Mouse (Mus musculus): ENCODE results near the gene Gpr4. TPM values are rescaled to one million over a fixed set of nuclear protein-coding genes. Genes with fewer than 3 reads are reported as not detected.

Gpr4 gene
- polyA plus RNA-seq, 1 experiment from 2014 or later, result 1.8 TPM

DNA sequence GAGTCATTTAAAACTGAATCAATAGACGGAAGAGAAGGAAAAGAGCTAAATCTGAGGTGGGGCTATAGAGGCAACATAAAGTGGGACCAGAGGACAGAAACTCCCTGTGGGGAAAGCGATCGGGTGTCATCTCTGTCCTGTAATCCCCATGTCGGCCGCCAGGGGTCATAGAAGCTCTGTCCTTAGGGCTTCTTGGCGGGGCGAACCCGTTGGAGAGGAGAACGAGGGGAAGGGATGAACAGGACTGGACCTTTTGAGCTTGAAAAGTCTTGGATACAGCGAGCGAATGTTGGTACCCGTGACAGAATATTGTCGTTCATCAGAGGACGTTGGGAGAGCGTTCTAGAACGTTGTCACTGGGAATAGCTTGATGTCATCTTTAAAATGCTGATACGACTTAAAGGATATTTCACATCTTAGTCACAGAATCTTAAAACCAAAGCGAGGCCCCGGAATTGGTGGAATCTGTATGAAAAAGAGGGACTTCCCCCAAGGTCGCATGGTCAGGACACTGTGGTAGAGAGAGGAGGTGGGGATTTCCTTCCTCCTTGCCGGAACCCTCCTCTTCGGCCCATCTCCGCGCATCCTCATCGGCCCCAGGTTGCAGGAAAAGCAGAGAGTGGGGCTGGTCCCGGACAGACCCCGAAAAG, 33.8 kb upstream of the Gpr4 start:
- peak overlapping the region; percentile 39; the same call in 1 of the 2 replicates for H3K4me2 ChIP-seq (ENCODE audit: low read depth, low read length)
- H3K9ac ChIP-seq (replicated peaks; ENCODE audit: low read length), result 0 out of 2 replicates have a peak overlapping the region, but pooled peaks have one; percentile 5
- DNase-seq (ENCODE audit: low spot score) (peak; percentile 79), ATAC-seq (replicated peaks; ENCODE audit: insufficient number of reproducible peaks, low FRiP score, low TSS enrichment, low read depth) (no peak)
- peaks cover 3% of the 10 kb centered on the region; the same call in 1 of the 2 replicates for H3K4me1 ChIP-seq (ENCODE audit: control insufficient read depth, insufficient read depth, low read length)
- H3K36me3 ChIP-seq (replicated peaks; ENCODE audit: control insufficient read depth, insufficient read depth, low read depth, low read length), result no peaks in the 10 kb centered on the region
- H3K9me3 ChIP-seq (replicated peaks; ENCODE audit: control insufficient read depth, low read length), result no peaks in the 10 kb centered on the region
- no peak overlapping the region for H3K27ac ChIP-seq (replicated peaks; ENCODE audit: low read depth, low read length)
- 5% methylated on average over 27 of the region's 27 CpGs for WGBS
- H3K27me3 ChIP-seq (ENCODE audit: control insufficient read depth, insufficient read depth, low read length), result peaks cover 47% of the 10 kb centered on the region
- H3K4me3 ChIP-seq (ENCODE audit: low read depth, low read length), result no peak overlapping the region; the same call in 1 of the 2 replicates

DNA sequence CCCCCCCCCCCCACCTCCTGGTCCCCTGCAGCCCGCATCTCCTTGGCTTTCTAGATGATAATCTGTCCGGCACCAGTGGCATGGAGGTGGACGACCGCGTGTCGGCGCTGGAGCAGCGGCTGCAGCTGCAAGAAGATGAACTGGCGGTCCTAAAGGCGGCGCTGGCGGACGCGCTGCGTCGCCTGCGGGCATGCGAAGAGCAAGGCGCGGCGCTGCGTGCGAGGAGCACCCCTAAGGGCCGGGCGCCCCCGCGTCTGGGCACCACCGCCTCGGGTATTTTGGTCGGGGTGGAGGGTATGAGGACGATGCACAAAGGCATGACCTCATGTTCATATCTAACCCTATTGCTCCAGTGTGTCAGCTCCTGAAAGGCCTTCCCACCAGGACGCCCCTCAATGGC, 33.2 kb upstream of the Gpr4 start:
- no peaks in the 10 kb centered on the region for H3K9me3 ChIP-seq (replicated peaks; ENCODE audit: control insufficient read depth, low read length)
- H3K4me3 ChIP-seq (ENCODE audit: low read depth, low read length), result peak overlapping the region; percentile 22
- H3K27ac ChIP-seq (replicated peaks; ENCODE audit: low read depth, low read length), result no peak overlapping the region
- peak overlapping the region; percentile 2; the same call in 1 of the 2 replicates for H3K9ac ChIP-seq (replicated peaks; ENCODE audit: low read length)
- peak; percentile 77 for DNase-seq (ENCODE audit: low spot score)
- H3K4me1 ChIP-seq (ENCODE audit: control insufficient read depth, insufficient read depth, low read length), result peaks cover 3% of the 10 kb centered on the region; the same call in 1 of the 2 replicates
- peak overlapping the region; percentile 39 for H3K4me2 ChIP-seq (ENCODE audit: low read depth, low read length)
- WGBS, result 1% methylated on average over 31 of the region's 32 CpGs
- ATAC-seq (replicated peaks; ENCODE audit: insufficient number of reproducible peaks, low FRiP score, low TSS enrichment, low read depth), result no peak
- H3K27me3 ChIP-seq (ENCODE audit: control insufficient read depth, insufficient read depth, low read length), result peaks cover 47% of the 10 kb centered on the region
- H3K36me3 ChIP-seq (replicated peaks; ENCODE audit: control insufficient read depth, insufficient read depth, low read depth, low read length), result no peaks in the 10 kb centered on the region

GRCm38 (mm10) chr7:19179936-19180335, 32.4 kb upstream of the Gpr4 start:
- Histone ChIP-seq H3K4me2 (ENCODE audit: low read depth, low read length) (no peak overlapping the region), H3K27me3 (ENCODE audit: control insufficient read depth, insufficient read depth, low read length) (peaks cover 47% of the 10 kb centered on the region), H3K4me1 (ENCODE audit: control insufficient read depth, insufficient read depth, low read length) (peaks cover 3% of the 10 kb centered on the region; the same call in 1 of the 2 replicates), H3K36me3 (replicated peaks; ENCODE audit: control insufficient read depth, insufficient read depth, low read depth, low read length) (no peaks in the 10 kb centered on the region), H3K27ac (replicated peaks; ENCODE audit: low read depth, low read length) (no peak overlapping the region), H3K9me3 (replicated peaks; ENCODE audit: control insufficient read depth, low read length) (no peaks in the 10 kb centered on the region), H3K9ac (replicated peaks; ENCODE audit: low read length) (no peak overlapping the region), H3K4me3 (ENCODE audit: low read depth, low read length) (no peak overlapping the region)
- ATAC-seq (replicated peaks; ENCODE audit: insufficient number of reproducible peaks, low FRiP score, low TSS enrichment, low read depth) (no peak), DNase-seq (ENCODE audit: low spot score) (no peak)
- 36% methylated on average over 6 of the region's 6 CpGs for WGBS

GRCm38 (mm10) chr7:19180862-19181429, 31.4 kb upstream of the Gpr4 start:
- no peaks in the 10 kb centered on the region for H3K36me3 ChIP-seq (replicated peaks; ENCODE audit: control insufficient read depth, insufficient read depth, low read depth, low read length)
- peak overlapping the region; percentile 44 for H3K4me3 ChIP-seq (ENCODE audit: low read depth, low read length)
- 1% methylated on average over 26 of the region's 27 CpGs for WGBS
- H3K27ac ChIP-seq (replicated peaks; ENCODE audit: low read depth, low read length), result no peak overlapping the region
- no peaks in the 10 kb centered on the region for H3K9me3 ChIP-seq (replicated peaks; ENCODE audit: control insufficient read depth, low read length)
- DNase-seq (ENCODE audit: low spot score), result peak; percentile 64
- H3K27me3 ChIP-seq (ENCODE audit: control insufficient read depth, insufficient read depth, low read length), result peaks cover 42% of the 10 kb centered on the region
- peak overlapping the region; percentile 76 for H3K4me2 ChIP-seq (ENCODE audit: low read depth, low read length)
- peaks cover 3% of the 10 kb centered on the region; the same call in 1 of the 2 replicates for H3K4me1 ChIP-seq (ENCODE audit: control insufficient read depth, insufficient read depth, low read length)
- ATAC-seq (replicated peaks; ENCODE audit: insufficient number of reproducible peaks, low FRiP score, low TSS enrichment, low read depth), result no peak
- H3K9ac ChIP-seq (replicated peaks; ENCODE audit: low read length), result peak overlapping the region; percentile 68

- WGBS, result 82% methylated on average over 2 of the region's 2 CpGs
- no peak overlapping the region for H3K4me3 ChIP-seq (ENCODE audit: low read depth, low read length)
- peaks cover 13% of the 10 kb centered on the region for H3K27me3 ChIP-seq (ENCODE audit: control insufficient read depth, insufficient read depth, low read length)
- peaks cover 2% of the 10 kb centered on the region; the same call in 1 of the 2 replicates for H3K4me1 ChIP-seq (ENCODE audit: control insufficient read depth, insufficient read depth, low read length)
- no peaks in the 10 kb centered on the region for H3K36me3 ChIP-seq (replicated peaks; ENCODE audit: control insufficient read depth, insufficient read depth, low read depth, low read length)
- DNase-seq (ENCODE audit: low spot score), result no peak
- H3K9me3 ChIP-seq (replicated peaks; ENCODE audit: control insufficient read depth, low read length), result no peaks in the 10 kb centered on the region
- no peak overlapping the region for H3K27ac ChIP-seq (replicated peaks; ENCODE audit: low read depth, low read length)
- no peak overlapping the region for H3K9ac ChIP-seq (replicated peaks; ENCODE audit: low read length)
- H3K4me2 ChIP-seq (ENCODE audit: low read depth, low read length), result no peak overlapping the region
- no peak for ATAC-seq (replicated peaks; ENCODE audit: insufficient number of reproducible peaks, low FRiP score, low TSS enrichment, low read depth)
These were observed 28.1 kb upstream of the Gpr4 start for GRCm38 (mm10) chr7:19184250-19184649.

GRCm38 (mm10) chr7:19184758-19185157, 27.6 kb upstream of the Gpr4 start:
- H3K4me2 ChIP-seq (ENCODE audit: low read depth, low read length), result no peak overlapping the region
- ATAC-seq (replicated peaks; ENCODE audit: insufficient number of reproducible peaks, low FRiP score, low TSS enrichment, low read depth) (no peak), DNase-seq (ENCODE audit: low spot score) (no peak)

GRCm38 (mm10) chr7:19194676-19195075, 17.7 kb upstream of the Gpr4 start:
- no peak overlapping the region for H3K4me3 ChIP-seq (ENCODE audit: low read depth, low read length)
- WGBS, result 96% methylated on average over 4 of the region's 4 CpGs
- no peak for DNase-seq (ENCODE audit: low spot score)
- no peak overlapping the region for H3K27ac ChIP-seq (replicated peaks; ENCODE audit: low read depth, low read length)
- no peaks in the 10 kb centered on the region for H3K4me1 ChIP-seq (ENCODE audit: control insufficient read depth, insufficient read depth, low read length)
- no peak overlapping the region for H3K9ac ChIP-seq (replicated peaks; ENCODE audit: low read length)
- no peaks in the 10 kb centered on the region; the same call in 1 of the 2 replicates for H3K36me3 ChIP-seq (replicated peaks; ENCODE audit: control insufficient read depth, insufficient read depth, low read depth, low read length)
- H3K4me2 ChIP-seq (ENCODE audit: low read depth, low read length), result no peak overlapping the region
- H3K9me3 ChIP-seq (replicated peaks; ENCODE audit: control insufficient read depth, low read length), result no peaks in the 10 kb centered on the region
- no peak for ATAC-seq (replicated peaks; ENCODE audit: insufficient number of reproducible peaks, low FRiP score, low TSS enrichment, low read depth)
- no peaks in the 10 kb centered on the region for H3K27me3 ChIP-seq (ENCODE audit: control insufficient read depth, insufficient read depth, low read length)

More at GRCm38 (mm10) chr7:19184758-19185157, 27.6 kb upstream of the Gpr4 start:
- H3K4me3 ChIP-seq (ENCODE audit: low read depth, low read length), result no peak overlapping the region
- no peaks in the 10 kb centered on the region for H3K9me3 ChIP-seq (replicated peaks; ENCODE audit: control insufficient read depth, low read length)
- H3K4me1 ChIP-seq (ENCODE audit: control insufficient read depth, insufficient read depth, low read length), result no peaks in the 10 kb centered on the region
- H3K27ac ChIP-seq (replicated peaks; ENCODE audit: low read depth, low read length), result no peak overlapping the region
- H3K9ac ChIP-seq (replicated peaks; ENCODE audit: low read length), result no peak overlapping the region
- 87% methylated on average over 6 of the region's 6 CpGs for WGBS
- H3K27me3 ChIP-seq (ENCODE audit: control insufficient read depth, insufficient read depth, low read length), result peaks cover 9% of the 10 kb centered on the region
- no peaks in the 10 kb centered on the region for H3K36me3 ChIP-seq (replicated peaks; ENCODE audit: control insufficient read depth, insufficient read depth, low read depth, low read length)

DNA sequence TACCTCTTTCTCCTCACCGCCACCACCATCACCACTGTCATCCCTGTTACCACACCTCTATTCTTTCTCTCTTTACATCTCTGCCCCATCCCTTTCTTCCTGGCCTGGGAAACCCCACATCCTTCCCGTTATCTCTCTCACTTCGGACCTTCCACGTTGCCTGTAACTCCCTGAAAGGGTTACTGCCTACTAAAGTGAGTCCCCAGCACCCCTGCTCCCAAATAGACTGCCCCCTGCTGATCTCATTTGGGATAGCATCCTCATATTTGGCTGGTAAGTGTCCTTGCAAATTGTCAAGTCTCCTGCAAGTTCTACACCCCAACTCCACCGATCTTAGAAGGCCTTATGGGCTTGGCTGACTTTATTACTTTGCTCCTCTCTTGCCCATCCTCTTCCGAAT, 15.7 kb upstream of the Gpr4 start:
- ATAC-seq (replicated peaks; ENCODE audit: insufficient number of reproducible peaks, low FRiP score, low TSS enrichment, low read depth) (no peak), DNase-seq (ENCODE audit: low spot score) (peak; percentile 54)
- Histone ChIP-seq H3K27me3 (ENCODE audit: control insufficient read depth, insufficient read depth, low read length) (no peaks in the 10 kb centered on the region), H3K9me3 (replicated peaks; ENCODE audit: control insufficient read depth, low read length) (no peaks in the 10 kb centered on the region), H3K36me3 (replicated peaks; ENCODE audit: control insufficient read depth, insufficient read depth, low read depth, low read length) (no peaks in the 10 kb centered on the region; the same call in 1 of the 2 replicates), H3K4me2 (ENCODE audit: low read depth, low read length) (no peak overlapping the region), H3K4me3 (ENCODE audit: low read depth, low read length) (no peak overlapping the region), H3K9ac (replicated peaks; ENCODE audit: low read length) (no peak overlapping the region), H3K27ac (replicated peaks; ENCODE audit: low read depth, low read length) (no peak overlapping the region), H3K4me1 (ENCODE audit: control insufficient read depth, insufficient read depth, low read length) (no peaks in the 10 kb centered on the region)
- WGBS, result 69% methylated on average over 6 of the region's 6 CpGs
